Mouse (Mus musculus) heart, postnatal 10 days (tissue): Measurements from ENCODE around the gene Entpd7. TPM values are rescaled to one million over a fixed set of nuclear protein-coding genes. Genes with fewer than 3 reads are reported as not detected.

Experiments
- DNase-seq, 2 experiments: peaks; one replicate each; pipeline ENCODE4 v3.0.0; 2021
- intact Hi-C: fragments of 180-260 bp; cut with DNase I; formaldehyde crosslinking; loops from one replicate; pipeline ENCODE4 v1.15.1; 2025
- total RNA-seq, 2 experiments: library from RNA; stranded (reverse); gene quantifications; 2 replicates each; pipeline ENCODE4 v1.2.3; 2021

The Entpd7 gene
- total RNA-seq, 2 experiments from 2014 or later, result 5.4 to 5.7 TPM

DNA sequence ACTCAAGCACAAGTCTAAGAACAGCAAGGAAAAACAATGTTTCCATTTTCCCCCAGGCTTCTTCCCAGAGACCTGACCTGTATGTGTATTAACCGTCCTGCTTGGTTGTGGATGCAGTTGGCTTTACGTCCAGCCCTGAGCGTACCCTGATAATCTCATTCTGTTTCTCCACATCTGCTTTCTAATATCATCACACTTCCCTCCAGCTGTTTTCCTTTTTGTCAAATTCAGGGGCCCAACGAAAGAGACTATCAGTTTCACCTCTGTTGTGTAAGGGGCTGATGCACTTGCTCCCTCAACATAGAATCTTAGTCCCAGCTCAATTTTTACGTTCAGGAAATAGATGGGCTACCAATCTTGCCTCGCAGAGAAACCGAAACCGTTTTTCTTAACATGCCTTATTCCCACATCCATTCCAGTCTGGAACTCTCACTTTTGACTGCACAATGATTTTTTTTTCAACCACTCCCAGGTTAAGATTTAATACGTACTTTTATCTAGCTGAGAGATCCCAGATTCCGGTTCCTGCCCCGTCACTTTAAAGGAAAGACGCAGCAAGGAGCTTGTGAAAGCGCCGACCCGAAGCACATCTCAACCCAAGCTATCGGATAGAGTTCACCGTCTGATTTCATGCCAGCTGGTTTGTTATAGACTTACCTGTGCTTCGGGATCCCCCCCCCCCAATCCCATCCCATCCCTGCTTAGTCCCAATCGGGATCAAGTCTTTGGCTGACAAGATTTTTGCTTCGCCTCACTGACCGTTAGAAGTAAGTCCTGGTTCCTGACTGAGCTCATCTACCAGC lies 15.8 kb upstream of the Entpd7 start:
- no peak for DNase-seq
- intact Hi-C loops, result no loop called here

DNA sequence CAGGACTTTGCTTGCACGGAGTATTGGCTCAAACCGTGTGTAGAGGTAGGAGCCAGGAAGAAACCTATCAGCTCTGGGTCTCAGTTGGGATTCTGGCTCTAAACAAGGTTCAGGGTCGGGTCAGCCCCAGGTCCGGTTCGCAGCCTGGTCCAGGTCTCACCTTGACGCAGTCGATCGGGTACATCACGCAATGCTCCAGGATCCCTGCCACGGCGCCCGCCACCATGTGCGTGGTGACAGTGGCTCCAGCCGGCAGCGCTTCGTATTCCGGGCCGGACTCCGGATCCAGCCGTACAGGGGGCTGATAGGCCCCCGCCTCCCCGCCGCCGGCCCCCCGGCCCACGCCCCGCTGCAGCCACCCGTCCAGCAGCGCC lies 15.2 kb upstream of the Entpd7 start:
- intact Hi-C loops, result no loop called here
- DNase-seq, result no peak

DNA sequence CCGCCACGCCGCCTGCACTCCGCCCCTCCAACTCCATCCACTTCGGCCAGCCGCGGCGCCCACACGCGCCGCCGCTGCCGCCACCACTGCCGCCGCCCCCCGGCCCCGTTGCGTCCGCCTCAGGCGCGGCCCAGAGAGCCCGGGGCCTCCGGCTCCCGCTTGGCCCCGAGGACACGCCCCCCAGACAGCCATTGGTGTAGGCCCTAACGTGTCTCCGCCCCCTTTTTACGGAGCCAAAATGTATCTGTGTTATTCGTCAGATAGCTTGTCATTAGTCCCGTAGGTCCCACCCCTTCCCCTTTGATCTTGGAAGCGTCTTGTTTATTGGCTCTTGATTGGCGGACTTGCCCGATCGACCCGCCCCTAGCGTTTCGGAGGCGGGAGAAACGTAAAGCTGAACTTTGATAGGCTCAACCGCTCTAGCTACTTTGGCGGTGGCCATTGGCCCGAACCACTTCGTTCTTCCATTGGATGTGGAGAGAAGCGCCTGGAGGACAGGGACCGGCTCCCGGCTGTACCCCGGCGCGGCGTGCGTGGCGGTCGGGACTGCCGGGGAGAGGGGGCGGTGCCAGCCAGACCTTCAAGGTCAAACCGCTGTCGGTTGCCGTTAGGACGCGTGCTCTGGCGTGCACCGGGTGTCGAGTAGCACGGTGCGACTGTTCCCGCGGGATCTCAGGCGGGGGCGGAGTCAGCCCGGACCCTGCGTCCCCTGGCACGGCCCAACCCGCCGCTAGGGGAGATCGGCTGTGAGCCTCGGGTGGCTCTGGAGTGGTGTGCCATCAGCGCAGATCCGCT lies 14.5 kb upstream of the Entpd7 start, which contains the start of gene Slc25a28:
TSS of gene Slc25a28 (minus strand) at position 152 of the 795 bp plus-strand sequence.
- intact Hi-C loops, result loop anchor here (1.0 kb wide), 1 partner anchor 14 kb away; the partner anchor contains the start of gene Entpd7
- peak; percentile 100 for DNase-seq

DNA sequence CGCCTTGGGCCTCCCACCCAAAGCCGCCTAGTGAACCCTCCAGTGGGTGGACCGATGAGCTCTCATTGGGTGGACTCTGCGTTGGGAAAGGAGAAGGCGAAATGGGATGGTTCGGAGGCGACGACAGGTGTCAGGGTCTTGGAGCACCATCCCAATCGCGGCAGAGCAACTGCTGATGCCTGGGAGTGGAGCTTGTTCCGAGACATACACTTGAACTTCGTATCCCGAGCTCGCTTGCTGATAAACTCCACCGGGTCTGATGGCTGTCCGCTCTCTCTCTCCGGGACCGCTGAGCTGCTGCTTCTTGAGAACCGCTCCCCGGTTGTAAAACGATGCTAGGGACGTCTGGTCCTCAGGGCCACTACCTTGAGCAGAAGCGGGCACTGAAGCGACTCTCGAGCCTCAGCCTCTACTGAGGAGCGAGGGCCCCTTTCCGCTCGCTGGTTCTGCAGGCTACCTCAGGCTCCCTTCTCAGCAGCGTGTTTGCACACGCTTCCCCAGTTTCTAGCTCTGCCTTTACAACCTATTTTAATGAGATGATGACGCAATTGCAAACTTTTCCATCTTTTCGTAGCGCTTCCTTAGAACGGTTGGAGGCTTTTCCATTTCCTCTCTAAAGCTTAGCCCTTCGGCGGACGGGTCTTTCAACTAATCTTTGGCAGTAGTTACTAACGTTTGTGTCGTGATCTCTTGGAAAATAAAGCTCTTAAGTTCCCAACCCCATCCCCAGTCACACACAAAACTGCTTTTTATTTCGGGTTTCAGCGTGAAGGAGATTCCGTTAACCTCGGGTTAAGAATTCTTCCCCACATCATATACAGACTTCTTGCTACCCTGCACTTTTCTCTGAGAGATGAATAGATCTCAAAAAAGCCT lies 13.7 kb upstream of the Entpd7 start:
- DNase-seq, result peak in 1 of 2 experiments; percentile 52
- intact Hi-C loops, result loop anchor here (1.0 kb wide), 1 partner anchor 14 kb away; the partner anchor contains the start of gene Entpd7

DNA sequence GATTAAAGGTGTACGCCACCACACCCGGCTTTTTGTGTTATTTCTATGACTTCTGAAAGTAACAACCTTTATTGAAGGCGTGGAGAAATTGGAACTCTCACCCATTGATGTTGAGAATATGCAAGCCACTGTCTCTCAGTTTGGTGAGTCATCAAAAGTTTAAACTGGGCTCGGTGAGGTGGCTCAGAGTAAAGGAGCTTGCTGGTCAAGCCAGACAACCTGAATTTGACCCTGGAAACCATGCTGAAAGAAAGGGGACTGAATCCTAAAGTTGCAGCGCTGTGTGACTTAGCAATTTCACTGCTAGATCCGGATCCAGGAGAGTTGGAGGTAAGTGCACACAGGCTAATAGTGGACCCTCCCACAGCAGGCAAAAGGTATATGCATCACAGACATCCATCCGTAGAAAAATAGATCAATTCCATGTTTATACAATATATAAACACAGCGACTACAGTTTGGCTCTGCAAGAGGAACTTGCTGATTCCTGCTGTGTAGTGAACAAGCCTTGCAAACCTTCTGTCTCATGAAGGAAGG lies 10.9 kb upstream of the Entpd7 start:
- intact Hi-C loops, result no loop called here
- DNase-seq, result no peak

DNA sequence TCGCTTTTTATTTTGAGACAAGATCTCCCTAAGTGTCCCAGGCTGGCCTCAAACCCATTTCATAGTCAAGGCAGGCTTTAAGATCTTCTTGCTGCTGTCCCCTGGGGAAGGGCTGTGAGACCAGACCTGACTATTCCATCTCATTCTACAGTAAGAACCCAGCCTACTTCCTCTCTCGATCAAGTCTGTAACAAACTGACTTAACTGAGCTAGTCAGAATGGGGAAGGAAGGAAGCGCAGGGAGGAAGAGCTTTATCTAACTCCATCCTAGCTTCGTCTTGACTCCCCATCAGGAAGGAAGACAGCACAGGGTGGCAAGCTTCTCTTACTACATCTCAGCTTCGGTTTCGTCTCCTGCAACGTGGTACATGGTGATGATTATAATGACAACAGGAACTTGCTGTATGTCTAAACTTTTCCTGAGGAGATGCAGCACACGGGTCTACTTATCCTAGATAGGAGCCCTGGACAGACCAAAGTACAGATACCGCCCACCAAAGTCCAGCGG lies 9.9 kb upstream of the Entpd7 start:
- intact Hi-C loops, result no loop called here
- no peak for DNase-seq

DNA sequence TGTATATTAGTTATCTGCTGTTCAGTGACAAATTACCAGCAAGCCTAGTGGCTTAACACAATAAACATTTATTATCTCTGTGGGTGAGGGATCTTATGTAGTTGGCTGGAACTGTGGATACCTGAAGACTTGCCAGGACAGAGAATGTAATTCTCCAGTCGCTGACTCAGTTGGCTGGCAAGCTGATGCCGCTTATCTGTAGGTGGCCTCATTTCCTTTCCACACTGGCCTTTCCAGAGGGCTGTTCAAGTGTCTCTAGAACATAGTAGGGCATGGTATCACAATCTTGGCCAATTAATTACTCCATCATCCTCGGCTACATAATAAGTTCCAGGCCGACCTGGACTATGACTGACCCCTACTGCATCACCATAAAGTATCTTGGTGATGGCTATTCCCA lies 7.9 kb upstream of the Entpd7 start:
- no peak for DNase-seq
- intact Hi-C loops, result no loop called here

DNA sequence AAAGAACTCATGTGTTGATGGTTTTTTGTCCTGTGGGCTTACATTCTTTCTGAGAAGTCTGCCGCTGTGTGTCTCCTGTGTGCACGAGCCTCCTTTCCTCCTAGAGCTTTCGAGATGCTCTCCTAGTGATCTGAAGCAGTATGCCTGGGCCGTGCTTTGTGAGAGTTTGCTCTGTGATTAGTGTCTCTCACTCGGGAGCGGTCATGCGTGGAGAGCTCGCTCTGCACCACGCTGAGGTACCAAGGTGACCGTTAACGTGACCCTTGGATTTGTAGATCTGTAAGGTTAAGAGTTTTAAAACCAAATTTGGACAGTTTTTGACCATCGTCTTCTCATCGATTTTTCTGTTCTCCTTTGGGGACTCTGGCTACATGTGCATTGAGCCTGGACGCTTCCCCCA lies 3.3 kb downstream of the Entpd7 start:
- DNase-seq, result no peak
- intact Hi-C loops, result no loop called here

DNA sequence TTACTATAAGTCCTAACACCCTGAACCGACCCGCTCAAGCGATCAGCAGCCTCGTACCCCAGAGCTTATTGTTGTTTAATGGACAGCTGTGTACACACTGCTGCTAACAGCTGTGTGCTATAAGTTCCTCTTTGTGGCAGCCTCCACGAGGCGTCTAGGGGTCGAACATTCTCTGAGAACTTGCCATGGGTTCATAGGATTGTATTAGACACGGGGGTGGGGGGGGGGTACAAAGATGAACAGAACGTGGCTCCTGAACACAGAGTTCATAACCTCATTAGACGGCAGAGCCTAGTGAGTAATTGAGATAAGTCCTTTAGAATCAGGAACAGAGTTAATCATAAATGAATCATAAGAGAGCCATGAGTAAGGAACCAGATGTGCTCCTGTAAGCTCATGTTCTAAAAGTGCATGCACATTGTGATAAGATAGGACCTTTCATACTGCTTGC lies 6.1 kb downstream of the Entpd7 start:
- DNase-seq, result no peak
- intact Hi-C loops, result no loop called here

DNA sequence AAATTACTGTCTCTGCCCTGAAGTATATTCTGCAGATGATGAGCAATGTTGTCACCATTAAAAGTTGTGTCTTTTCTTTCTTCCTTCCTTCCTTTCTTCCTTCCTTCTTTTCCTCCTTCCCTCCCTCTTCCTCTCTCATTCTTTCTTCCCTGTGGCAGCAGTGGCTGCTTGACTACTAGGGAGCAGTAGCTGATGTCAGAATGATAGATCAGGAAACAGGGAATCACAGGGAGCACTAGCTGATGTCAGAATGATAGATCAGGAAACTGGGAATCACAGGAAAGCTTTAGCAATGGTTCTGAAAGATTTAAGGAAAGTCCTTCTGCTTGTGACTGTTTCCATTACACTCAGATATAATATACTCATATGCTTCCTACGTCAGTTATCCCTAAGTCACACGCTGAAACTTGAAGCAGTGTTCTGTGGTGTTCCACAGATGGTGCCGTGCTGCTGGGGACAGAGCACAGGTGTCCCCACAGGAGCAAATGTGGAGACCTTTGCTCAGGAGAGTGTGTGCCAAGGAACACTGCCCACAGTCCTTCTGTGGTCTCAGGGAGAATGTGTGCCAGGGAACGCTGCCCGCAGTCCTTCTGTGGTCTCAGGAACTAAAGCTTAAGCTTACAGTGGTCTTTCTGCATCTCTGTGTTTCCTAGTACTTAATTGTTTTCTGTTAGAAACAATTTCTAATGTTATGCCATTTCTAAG lies 8.3 kb downstream of the Entpd7 start:
- intact Hi-C loops, result no loop called here
- DNase-seq, result no peak

DNA sequence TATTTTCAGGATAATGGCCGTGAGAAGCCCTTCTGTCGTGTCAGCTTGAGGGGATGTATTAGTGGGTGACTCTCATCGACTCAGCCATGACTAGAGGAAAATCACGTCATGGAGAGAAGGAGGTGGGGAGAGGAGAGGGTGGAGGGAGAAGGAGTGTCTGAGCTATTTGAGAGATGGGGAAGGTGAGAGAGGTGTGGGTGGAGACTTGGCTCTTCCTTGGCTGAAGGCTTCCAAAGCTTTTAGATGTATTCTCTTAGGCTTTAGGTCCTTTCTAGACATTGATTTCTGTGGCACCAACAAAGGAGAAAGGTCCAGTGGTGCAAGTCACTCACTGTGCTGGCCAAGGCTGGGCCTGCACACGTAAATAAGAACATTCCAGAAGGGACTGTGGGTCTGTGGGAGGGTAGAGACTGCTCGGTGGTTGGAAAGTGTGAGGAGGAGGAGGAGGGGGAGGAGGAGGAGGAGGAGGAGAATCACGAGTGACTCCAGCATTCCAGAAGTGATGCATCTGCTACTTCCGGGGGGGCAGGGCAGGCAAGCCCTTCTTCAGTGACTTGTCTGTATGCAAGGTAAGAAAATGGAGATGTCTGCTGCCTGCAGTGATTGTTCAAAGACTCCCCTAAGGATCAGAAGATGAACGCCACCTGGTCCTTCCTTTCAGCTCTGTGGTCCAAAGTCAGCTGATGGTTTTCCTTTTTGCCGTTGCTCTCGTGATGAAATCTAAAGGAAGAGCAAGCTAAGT lies 9.7 kb downstream of the Entpd7 start:
- DNase-seq, result no peak
- intact Hi-C loops, result no loop called here

DNA sequence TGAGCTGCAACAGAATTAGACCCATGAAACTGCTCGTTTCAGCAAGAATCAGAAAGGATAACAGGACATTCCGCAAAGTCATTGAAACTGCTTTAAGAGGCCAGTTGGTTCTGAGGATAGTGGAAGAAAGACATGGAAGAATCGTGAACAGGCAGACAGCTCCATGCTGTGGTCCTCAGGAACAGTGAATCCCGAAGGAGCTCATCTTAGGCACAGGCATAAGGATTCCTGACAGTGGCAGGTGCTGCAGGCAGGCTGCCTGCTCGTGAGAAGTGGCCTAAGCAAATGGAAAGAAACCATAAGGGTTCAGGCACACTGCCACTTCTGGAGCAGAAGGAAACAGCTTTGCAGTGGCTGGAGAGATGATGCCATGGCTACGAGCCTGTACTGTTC lies 10.3 kb downstream of the Entpd7 start:
- intact Hi-C loops, result no loop called here
- DNase-seq, result no peak

DNA sequence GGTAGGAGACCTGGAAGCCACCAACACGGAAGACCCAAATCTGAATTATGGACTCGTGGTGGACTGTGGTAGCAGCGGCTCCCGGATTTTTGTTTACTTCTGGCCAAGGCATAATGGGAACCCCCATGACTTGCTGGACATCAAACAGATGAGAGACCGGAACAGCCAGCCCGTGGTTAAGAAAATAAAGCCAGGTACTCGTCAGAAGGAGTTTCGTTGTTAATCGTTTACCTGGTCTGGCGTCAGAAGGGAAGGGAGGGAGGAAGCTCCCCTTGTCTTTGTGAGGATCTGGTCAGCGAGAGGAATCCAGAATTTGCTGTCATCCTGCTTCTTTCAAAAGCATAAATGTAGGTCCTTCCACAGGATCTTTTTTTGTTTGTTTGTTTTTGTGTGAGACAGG lies 14.7 kb downstream of the Entpd7 start:
- no peak for DNase-seq
- intact Hi-C loops, result no loop called here

DNA sequence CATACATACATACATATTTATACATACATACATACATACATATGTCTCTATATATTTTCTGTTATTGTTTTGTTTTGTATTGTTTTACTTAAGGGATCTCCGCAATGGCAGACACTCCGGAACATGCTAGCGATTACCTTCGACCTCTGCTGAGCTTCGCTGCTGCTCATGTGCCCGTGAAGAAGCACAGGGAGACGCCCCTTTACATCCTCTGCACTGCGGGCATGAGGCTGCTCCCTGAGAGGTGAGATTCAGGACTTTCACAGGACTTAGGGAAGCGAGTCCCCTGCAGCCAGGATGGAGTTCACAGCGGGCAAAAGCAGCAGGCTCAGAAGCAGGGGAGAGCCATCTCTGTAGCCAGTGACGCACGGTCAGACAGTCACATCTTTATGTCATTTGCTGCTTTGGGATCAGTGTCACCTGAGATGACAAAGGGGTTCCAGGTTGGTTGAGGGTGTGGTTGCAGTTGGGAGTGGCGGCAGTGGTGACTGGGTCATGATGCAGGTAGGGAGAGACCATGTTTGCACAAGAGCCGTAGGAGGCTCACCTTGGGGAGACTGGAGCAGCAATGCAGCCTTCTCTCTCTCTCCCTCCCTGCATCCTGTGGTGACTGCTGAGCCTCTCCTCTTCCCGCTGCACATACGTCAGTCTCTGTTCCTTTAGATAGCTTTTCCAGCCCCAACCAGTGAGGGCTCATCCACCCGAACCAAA lies 15.5 kb downstream of the Entpd7 start:
- DNase-seq, result no peak
- intact Hi-C loops, result no loop called here

DNA sequence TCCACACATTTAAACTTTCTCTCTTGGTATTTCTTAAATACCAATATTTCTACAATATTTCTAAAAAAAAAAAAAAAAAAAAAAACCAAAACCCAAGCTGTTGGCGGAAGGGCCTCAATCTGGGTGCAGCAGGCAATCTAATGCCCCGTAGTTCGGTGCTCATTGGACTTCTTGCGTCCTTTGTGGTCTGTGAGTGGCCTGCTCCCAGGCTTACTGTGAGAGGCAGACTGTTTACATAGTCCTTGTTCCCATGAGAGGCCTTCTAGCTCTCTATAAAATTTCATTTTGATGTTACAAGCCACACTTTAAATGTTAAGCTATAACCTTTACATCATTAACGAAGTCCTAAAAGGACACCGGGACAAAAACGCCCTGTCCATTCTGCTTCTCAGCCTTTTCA lies 18.7 kb downstream of the Entpd7 start:
- intact Hi-C loops, result no loop called here
- no peak for DNase-seq

DNA sequence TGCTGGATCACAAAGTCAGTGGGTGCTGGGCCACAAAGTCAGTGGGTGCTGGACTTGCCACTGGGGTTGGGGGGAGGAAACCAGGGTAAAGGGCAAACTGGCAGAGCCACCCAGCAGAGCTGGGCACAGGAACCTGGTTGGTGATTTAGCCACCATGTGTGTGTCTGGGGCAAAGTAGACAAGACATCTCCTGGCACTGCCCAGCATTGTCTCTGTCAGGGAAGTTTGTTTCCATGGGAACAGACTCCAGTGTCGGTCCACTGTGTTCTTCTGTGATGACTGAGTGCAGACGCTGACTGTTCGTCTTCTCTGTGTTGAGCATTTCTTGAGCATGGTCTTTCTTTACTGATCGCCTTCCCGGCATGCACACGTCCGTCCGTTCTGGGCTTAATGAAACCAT lies 19.8 kb downstream of the Entpd7 start:
- no peak for DNase-seq
- intact Hi-C loops, result no loop called here

DNA sequence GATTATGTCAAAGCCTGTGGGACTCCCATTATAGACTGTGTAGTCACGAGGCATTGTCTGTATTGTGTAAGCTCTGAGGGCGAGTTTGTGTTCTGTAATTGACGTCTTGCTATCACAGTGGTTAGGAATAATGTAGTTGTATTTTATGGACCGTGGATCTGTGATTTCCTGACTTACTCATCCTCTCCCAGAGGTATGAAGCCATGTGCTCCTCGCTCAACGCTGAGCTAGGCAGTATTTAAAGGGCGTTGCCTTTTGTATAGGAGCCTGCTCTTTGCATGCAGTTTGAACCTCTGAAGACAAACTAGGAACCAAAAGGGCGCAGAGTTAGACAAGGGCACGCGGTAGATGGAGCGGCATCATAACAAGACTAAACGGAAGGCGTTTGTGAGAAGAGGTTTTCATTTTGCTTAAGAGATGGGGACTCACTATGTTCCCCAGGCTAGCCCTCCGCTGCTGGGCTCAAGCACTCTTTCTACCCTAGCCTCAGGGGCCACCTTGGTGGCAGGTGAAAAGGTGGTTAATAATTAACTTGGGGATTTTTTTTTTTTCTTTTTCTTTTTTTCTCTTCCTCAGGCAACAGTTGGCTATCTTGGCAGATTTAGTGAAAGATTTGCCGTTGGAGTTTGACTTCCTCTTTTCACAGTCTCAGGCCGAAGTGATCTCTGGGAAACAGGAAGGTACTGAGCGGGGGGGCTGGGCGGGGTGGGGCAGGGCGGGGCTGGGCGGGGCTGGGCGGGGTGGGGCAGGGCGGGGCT lies 21.9 kb downstream of the Entpd7 start:
- DNase-seq, result no peak
- intact Hi-C loops, result no loop called here

DNA sequence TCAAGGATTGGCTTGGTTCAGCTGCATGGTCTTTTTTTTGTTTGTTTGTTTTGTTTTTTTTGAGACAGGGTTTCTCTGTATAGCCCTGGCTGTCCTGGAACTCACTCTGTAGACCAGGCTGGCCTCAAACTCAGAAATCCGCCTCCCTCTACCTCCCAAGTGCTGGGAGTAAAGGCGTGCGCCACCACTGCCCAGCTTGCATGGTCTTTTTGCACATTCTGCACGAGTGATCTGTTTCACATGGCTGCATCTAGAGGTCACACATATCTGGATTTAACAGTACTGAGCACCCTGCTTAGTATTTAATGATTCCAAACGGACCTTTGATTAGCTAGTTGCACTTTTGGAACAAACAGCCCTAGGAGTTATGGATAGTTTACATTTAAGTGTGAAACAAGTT lies 22.5 kb downstream of the Entpd7 start:
- no peak for DNase-seq
- intact Hi-C loops, result no loop called here
